Mouse (Mus musculus): ENCODE results near the gene 9430097D07Rik. TPM values are rescaled to one million over a fixed set of nuclear protein-coding genes. Genes with fewer than 3 reads are reported as not detected.
A peak's percentile ranks its signal among the peaks of the same experiment; 100 is the strongest.

Gene 9430097D07Rik
- polyA plus RNA-seq, 1 experiment from 2014 or later = not detected

- TF ChIP-seq EP300 (IDR thresholded peaks at IDR 0.05; ENCODE audit: low read depth) (no peak), CTCF (IDR thresholded peaks at IDR 0.05; ENCODE audit: low read depth) (no peak)
- Histone ChIP-seq H3K4me1 (ENCODE audit: insufficient read depth) (peaks cover 48% of the 10 kb centered on the region), H3K27me3 (ENCODE audit: insufficient read depth, low read length) (no peaks in the 10 kb centered on the region), H3K36me3 (replicated peaks; ENCODE audit: insufficient read depth, low read length) (no peaks in the 10 kb centered on the region), H3K4me2 (ENCODE audit: low read depth, low read length) (peak overlapping the region; percentile 91), H3K9ac (replicated peaks) (peak overlapping the region; percentile 70), H3K9me3 (ENCODE audit: low read length) (no peaks in the 10 kb centered on the region), H3K4me3 (ENCODE audit: low read depth, low read length) (peak overlapping the region; percentile 67), H3K27ac (ENCODE audit: low read depth) (peak overlapping the region; percentile 93)
- ATAC-seq (no peak), DNase-seq (peak; percentile 53)
- 1% methylated on average over 34 of the region's 34 CpGs for WGBS (ENCODE audit: insufficient replicate concordance)
These were observed 31.9 kb upstream of the 9430097D07Rik start for GRCm38 (mm10) chr2:32607262-32607947.

- Histone ChIP-seq H3K9ac (replicated peaks) (peak overlapping the region; percentile 70), H3K27me3 (ENCODE audit: insufficient read depth, low read length) (no peaks in the 10 kb centered on the region), H3K36me3 (replicated peaks; ENCODE audit: insufficient read depth, low read length) (no peaks in the 10 kb centered on the region), H3K27ac (ENCODE audit: low read depth) (peak overlapping the region; percentile 93; the same call in 1 of the 2 replicates), H3K4me2 (ENCODE audit: low read depth, low read length) (peak overlapping the region; percentile 91), H3K4me3 (ENCODE audit: low read depth, low read length) (peak overlapping the region; percentile 67), H3K9me3 (ENCODE audit: low read length) (no peaks in the 10 kb centered on the region), H3K4me1 (ENCODE audit: insufficient read depth) (peaks cover 50% of the 10 kb centered on the region)
- DNase-seq (peak; percentile 91), ATAC-seq (peak; percentile 69)
- WGBS (ENCODE audit: insufficient replicate concordance) = 13% methylated on average over 39 of the region's 55 CpGs
- no peak for TF ChIP-seq EP300 (IDR thresholded peaks at IDR 0.05; ENCODE audit: low read depth)
- TF ChIP-seq CTCF (IDR thresholded peaks at IDR 0.05; ENCODE audit: low read depth) = peak; percentile 84
These were observed 31.0 kb upstream of the 9430097D07Rik start for GRCm38 (mm10) chr2:32606161-32607142.

GRCm38 (mm10) chr2:32604631-32605030, 29.1 kb upstream of the 9430097D07Rik start:
- Histone ChIP-seq H3K9me3 (ENCODE audit: low read length) (no peaks in the 10 kb centered on the region), H3K4me1 (ENCODE audit: insufficient read depth) (peaks cover 38% of the 10 kb centered on the region), H3K36me3 (replicated peaks; ENCODE audit: insufficient read depth, low read length) (no peaks in the 10 kb centered on the region), H3K9ac (replicated peaks) (no peak overlapping the region), H3K4me2 (ENCODE audit: low read depth, low read length) (no peak overlapping the region), H3K27ac (ENCODE audit: low read depth) (no peak overlapping the region), H3K27me3 (ENCODE audit: insufficient read depth, low read length) (no peaks in the 10 kb centered on the region), H3K4me3 (ENCODE audit: low read depth, low read length) (no peak overlapping the region)
- ATAC-seq (no peak), DNase-seq (no peak)
- TF ChIP-seq CTCF (IDR thresholded peaks at IDR 0.05; ENCODE audit: low read depth) = no peak
- TF ChIP-seq EP300 (IDR thresholded peaks at IDR 0.05; ENCODE audit: low read depth) = no peak
- 46% methylated on average over 10 of the region's 10 CpGs for WGBS (ENCODE audit: insufficient replicate concordance)

GRCm38 (mm10) chr2:32602600-32603054, 27.1 kb upstream of the 9430097D07Rik start:
- Histone ChIP-seq H3K27ac (ENCODE audit: low read depth) (no peak overlapping the region), H3K4me2 (ENCODE audit: low read depth, low read length) (peak overlapping the region; percentile 73), H3K27me3 (ENCODE audit: insufficient read depth, low read length) (no peaks in the 10 kb centered on the region), H3K9ac (replicated peaks) (0 out of 2 replicates have a peak overlapping the region, but pooled peaks have one; percentile 17), H3K4me3 (ENCODE audit: low read depth, low read length) (peak overlapping the region; percentile 36), H3K9me3 (ENCODE audit: low read length) (no peaks in the 10 kb centered on the region), H3K36me3 (replicated peaks; ENCODE audit: insufficient read depth, low read length) (no peaks in the 10 kb centered on the region), H3K4me1 (ENCODE audit: insufficient read depth) (peaks cover 21% of the 10 kb centered on the region)
- DNase-seq (peak; percentile 91), ATAC-seq (peak; percentile 35; the same call in 1 of the 2 replicates)
- TF ChIP-seq CTCF (IDR thresholded peaks at IDR 0.05; ENCODE audit: low read depth) (peak; percentile 94), EP300 (IDR thresholded peaks at IDR 0.05; ENCODE audit: low read depth) (no peak)
- WGBS (ENCODE audit: insufficient replicate concordance) = under 1% methylated on average over 11 of the region's 11 CpGs

GRCm38 (mm10) chr2:32601417-32602065, 26.1 kb upstream of the 9430097D07Rik start:
- WGBS (ENCODE audit: insufficient replicate concordance) = 40% methylated on average over 8 of the region's 8 CpGs
- H3K36me3 ChIP-seq (replicated peaks; ENCODE audit: insufficient read depth, low read length) = 0 out of 2 replicates have a peak, but pooled peaks cover 3% of the 10 kb centered on the region
- H3K27ac ChIP-seq (ENCODE audit: low read depth) = no peak overlapping the region
- peak; percentile 73 for DNase-seq
- peaks cover 12% of the 10 kb centered on the region for H3K4me1 ChIP-seq (ENCODE audit: insufficient read depth)
- H3K9ac ChIP-seq (replicated peaks) = no peak overlapping the region
- H3K4me2 ChIP-seq (ENCODE audit: low read depth, low read length) = no peak overlapping the region
- TF ChIP-seq EP300 (IDR thresholded peaks at IDR 0.05; ENCODE audit: low read depth) = no peak
- peak; percentile 72 for TF ChIP-seq CTCF (IDR thresholded peaks at IDR 0.05; ENCODE audit: low read depth)
- peak; percentile 69 for ATAC-seq
- no peak overlapping the region for H3K4me3 ChIP-seq (ENCODE audit: low read depth, low read length)
- no peaks in the 10 kb centered on the region for H3K27me3 ChIP-seq (ENCODE audit: insufficient read depth, low read length)
- H3K9me3 ChIP-seq (ENCODE audit: low read length) = no peaks in the 10 kb centered on the region

Data from liver, postnatal 0 days (tissue).